Mouse (Mus musculus) left cerebral cortex, postnatal 14 days (tissue): ENCODE results near the gene E4f1. TPM values are rescaled to one million over a fixed set of nuclear protein-coding genes. Genes with fewer than 3 reads are reported as not detected.

Experiments
- DNase-seq, 2 experiments: peaks; one replicate each; pipeline ENCODE4 v3.0.0; 2021 to 2022; ENCODE audit warnings: low spot score in 2 of 2, mixed read lengths in 1 of 2
- intact Hi-C: fragments of 180-260 bp; cut with DNase I; formaldehyde crosslinking; loops from one replicate; pipeline ENCODE4 v1.15.1; 2025
- long read RNA-seq, 2 experiments: library from polyadenylated mRNA; stranded (forward); transcript quantifications; one replicate each; pipeline ENCODE4 v2.0.0; 2021
- total RNA-seq, 2 experiments: library from RNA; stranded (reverse); gene quantifications; 2 replicates each; pipeline ENCODE4 v1.2.3; 2021

E4f1 gene
- total RNA-seq, result 10 to 100 TPM; 31.2 to 33.1 TPM
- long read RNA-seq, experiment 1, partial matches to known transcripts, result 5 of 24 reads
- long read RNA-seq, experiment 1, other reads (novel, unspliced or antisense), result 17 of 24 reads
- long read RNA-seq, experiment 2, partial matches to known transcripts, result 3 of 30 reads
- long read RNA-seq, experiment 2, other reads (novel, unspliced or antisense), result 18 of 30 reads

DNA sequence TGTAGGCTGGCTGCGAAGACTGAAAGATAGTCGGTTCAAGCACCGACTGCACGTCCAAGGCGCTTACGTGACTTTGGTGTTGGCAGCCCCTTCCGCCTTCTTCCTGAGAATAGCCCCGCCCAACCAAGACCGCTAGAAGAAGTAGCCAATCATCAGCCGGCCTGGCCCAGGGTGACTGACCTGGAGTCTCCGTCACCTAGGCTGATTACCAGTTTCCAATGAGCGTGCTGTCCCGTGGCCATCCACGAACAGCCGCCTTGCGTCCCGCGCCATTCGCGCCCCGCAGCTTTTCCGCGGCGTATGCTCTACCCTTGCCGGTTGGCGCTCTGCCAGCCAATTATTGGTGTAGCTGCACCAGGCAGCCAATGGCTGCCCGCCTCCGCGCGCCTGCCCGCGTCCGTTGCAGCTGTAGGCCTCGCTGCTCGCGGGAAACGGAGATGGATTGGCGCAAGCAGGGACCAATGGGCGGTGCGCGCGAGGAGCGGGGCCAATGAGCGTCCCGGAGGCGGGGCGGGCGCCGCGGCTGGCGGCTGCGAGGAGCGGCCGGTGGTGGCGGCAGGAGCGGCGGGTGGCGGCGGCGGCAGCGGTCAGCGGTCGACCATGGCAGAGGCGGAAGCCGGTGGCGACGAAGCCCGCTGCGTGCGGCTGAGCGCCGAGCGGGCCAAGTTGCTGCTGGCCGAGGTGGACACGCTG, at the start of gene E4f1, which contains the start of gene Pgp:
Gene E4f1 (minus strand): TSS at position 404 of the 693 bp plus-strand sequence.
Gene Pgp (plus strand): TSS at position 483 of the 693 bp plus-strand sequence.
- intact Hi-C loops, result no loop called here

DNA sequence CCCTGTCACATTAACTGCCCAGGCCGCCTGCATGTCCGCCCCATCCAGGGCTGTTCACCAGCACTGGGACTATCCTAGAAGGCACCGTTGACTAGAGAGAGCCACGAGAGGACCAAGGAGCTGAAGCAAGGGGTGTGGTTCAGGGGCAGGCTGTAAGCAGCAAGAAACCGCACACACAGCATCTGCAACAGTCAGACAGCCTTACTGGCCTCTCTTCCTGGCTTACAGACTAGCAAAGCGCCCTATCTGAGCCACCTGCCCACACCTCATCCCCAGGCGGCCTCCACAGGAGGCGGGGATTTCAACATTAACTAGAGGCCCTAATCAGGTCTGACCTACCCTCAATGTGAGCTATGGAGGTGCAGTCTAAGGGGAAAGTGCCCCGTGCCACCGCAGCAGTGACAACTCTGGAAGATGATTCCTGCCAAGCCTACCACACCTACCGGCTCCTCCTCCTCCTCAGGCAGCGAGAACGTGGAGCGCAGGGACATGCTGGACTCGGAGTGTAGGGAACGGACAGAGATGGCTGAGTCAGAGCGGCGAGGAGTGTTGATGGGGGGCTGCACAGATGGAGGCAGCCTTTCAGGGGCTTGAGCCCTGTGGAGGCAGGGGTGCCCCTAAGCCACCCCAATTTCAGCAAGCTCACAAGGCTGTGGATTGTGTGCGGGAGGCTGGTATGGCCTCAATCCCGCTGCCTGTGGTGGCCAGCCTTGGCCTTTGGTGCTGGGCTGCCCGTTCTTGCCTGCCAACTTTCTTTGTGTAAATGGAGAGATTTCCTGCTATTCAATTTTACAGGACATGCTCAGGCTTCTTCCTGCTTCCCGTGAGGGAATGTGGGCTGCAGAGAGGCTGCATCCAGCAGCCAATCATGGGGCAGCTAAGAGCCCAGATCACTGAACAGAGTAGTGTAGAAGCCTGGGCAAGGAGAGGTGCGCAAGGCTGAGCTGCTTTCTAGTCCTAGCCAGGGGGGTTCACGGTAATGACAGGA, 44.5 kb upstream of the E4f1 start:
- DNase-seq, result no peak
- intact Hi-C loops, result loop anchor here (5.0 kb wide), 1 partner anchor 37 kb away; the partner anchor contains the start of gene Mlst8

More for the DNA sequence above, at the start of gene E4f1, which contains the start of gene Pgp:
- peak; percentile 99 to 100 for DNase-seq

DNA sequence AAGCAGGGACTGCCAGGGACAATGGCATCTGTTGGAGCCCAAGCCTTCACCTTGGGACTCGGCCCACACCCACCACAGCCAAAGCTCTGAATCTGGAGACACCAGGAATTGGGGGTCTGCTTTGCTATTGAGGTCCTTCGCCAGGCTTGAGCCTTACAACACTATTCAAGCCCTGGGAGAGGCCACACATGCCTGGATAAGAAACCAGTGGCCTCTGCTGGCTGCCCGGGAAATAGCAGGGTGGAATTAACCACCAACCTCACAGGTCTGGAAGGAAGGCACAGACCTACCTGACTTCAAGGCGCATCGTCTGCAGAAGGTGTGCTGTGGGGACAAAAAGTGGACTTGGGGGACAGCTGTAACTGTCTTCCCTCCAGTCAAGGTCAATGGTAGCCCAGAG, 43.5 kb upstream of the E4f1 start:
- intact Hi-C loops, result loop anchor here (5.0 kb wide), 1 partner anchor 36 kb away; the partner anchor contains the start of gene Mlst8
- peak; percentile 73 to 78 for DNase-seq

DNA sequence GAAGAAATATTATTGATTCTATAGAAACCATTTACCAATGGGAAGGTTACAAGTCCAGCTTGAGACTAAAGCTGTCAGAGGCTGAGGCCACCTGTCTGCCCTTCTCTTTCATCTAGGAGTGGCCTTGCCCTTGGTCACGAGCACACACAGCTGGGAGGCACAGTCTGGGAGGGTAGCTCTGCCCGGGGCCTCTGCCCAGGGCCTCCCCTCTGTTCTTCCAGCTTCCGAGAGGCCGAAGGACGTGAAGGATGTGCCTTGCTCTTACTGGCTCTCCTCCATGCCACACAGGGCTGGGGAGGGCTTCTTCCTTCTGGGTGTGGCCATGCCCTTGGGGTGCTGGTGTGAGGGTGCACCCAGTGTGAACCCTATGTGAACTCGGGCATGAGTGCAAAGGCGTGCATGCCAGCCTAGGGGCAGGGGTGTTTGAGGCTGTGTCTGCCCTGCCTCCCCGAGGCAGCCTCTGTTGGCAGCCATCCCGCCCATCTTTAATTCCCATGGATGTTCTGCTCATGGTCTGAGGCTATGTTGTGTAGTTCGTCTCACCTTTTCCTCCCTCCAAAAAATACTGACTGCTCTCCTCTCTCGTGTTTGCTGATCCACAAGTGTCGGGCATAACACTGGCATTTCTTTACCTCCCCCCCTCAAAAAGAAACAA, 37.8 kb upstream of the E4f1 start:
- DNase-seq, result no peak
- intact Hi-C loops, result no loop called here

DNA sequence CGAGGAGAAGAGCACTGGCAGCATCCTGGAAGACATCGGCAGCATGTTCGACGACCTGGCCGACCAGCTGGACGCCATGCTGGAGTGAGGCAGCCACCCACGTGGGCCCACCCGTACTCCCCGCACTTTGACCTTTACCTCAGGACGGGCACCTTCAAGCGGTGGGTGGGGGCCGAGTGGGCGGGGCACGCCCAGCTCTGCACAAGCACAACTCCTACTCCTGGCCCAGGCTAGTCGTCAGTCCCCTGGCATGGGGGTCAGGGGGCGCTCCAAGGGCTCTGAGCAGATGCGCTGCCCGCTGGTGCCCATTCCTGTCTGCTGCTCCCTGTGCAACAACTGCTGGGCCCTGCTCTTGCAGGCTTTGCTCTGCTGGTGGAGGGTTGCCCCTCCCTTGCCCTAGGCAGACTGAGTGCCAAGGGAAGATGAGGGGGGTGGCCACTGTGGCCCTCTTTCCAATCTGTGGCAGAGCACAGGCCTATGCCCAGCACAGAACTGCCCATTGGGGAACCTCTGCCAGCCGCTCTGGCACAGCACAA, 37.1 kb upstream of the E4f1 start:
- intact Hi-C loops, result no loop called here
- no peak for DNase-seq

DNA sequence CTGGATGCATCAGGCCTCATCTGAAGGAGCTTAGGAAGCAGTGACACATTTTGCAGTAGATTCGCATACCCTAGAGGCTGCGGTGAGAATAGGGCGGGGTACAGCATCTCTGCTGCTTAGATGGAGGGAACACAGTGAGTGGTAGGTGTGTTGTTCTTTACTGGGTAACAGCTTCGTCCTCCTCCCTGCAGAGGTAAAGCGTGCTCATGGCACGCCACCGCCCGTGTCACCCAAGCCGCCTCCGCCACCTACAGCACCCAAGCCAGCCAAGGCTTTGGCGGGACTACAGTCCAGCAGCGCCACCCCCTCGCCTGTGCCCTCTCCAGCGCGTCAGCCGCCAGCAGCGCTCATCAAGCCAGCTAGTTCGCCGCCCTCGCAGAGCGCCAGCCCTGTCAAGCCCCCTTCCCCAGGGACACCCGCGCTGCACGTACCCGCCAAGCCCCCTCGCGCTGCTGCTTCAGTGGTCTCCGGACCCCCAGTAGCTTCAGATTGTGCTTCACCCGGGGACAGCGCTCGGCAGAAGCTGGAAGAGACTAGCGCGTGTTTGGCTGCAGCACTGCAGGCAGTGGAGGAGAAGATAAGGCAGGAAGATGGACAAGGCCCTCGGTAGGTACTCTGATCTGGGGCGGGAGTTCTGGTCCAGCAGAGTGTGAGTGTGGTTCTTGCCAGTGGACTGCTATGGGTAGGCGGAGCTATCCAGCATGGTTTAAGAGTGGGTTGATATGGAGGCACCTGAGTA, 36.4 kb upstream of the E4f1 start:
- intact Hi-C loops, result no loop called here
- peak; percentile 57 to 75 for DNase-seq

DNA sequence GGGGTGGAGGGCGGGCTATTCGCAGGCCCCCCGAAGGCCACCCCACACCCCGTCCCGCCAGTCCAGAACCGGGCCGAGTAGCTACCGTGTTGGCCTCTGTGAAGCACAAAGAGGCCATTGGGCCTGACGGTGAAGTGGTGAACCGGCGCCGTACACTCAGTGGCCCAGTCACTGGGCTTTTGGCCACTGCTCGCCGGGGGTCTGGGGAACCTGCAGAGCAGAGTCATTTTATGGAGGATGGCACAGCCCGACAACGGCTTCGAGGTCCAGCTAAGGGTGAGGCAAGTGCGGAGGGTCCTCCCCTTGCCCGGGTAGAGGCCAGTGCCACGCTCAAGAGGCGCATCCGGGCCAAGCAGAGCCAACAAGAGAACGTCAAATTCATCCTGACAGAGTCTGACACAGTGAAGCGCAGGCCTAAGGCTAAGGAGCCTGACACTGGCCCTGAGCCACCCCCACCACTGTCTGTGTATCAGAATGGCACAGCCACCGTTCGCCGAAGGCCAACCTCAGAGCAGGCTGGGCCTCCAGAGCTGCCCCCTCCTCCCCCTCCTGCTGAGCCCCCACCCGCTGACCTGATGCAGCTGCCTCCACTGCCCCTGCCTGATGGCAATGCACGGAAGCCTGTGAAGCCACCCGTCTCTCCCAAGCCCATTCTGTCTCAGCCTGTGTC, 35.3 kb upstream of the E4f1 start:
- intact Hi-C loops, result no loop called here
- DNase-seq, result no peak

DNA sequence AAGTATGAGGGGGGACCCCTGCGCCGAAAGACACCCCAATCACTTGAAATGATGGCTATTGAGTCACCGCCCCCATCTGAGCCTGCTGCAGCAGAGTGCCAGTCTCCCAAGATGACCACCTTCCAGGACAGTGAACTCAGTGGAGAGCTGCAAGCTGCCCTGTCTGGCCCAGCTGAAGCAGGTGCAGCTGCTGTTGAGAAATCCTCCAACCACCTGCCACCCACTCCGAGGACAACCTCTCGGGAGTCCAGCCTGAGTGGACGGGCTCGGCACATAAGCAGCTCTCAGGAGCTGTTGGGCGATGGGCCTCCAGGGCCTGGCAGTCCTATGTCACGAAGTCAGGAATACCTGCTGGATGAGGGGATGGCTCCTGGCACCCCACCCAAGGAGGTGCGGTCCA, 34.0 kb upstream of the E4f1 start:
- intact Hi-C loops, result no loop called here
- no peak for DNase-seq

DNA sequence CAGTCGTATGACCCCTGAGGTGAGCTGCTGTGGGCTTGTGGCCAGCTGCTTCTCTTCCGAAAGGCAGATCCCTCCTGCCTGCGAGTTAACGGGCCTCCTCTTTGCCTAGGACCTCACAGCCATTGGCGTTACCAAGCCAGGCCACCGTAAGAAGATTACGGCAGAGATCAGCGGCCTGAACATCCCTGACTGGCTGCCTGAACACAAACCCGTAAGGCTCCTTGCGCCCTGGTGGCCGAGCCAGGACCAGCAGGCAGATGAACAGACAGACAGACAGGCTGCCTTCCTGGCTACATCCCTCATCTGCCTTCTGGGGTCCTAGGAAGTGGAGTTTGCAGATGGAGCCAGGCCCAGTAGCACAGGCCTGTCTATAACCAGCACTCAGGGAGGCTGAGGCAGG, 32.1 kb upstream of the E4f1 start:
- DNase-seq, result no peak
- intact Hi-C loops, result no loop called here

DNA sequence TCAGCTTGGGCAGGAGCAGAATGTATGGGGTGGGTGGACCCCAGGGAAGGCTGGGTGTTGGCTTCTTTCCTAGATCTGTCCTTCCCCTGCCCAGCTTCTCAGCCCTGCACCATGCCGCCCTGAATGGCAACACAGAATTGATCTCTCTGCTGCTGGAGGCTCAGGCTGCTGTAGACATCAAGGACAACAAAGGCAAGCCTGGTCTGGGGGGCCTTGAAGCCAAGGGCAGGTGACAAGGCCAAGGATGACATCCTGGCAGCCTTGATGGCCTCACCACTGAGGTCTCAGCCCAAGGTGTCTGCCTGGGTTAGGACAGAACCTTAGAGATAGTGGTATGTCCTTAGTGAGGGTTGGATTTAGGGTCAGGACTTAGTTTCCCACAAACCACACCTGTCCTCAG, 25.9 kb upstream of the E4f1 start:
- intact Hi-C loops, result no loop called here
- no peak for DNase-seq

DNA sequence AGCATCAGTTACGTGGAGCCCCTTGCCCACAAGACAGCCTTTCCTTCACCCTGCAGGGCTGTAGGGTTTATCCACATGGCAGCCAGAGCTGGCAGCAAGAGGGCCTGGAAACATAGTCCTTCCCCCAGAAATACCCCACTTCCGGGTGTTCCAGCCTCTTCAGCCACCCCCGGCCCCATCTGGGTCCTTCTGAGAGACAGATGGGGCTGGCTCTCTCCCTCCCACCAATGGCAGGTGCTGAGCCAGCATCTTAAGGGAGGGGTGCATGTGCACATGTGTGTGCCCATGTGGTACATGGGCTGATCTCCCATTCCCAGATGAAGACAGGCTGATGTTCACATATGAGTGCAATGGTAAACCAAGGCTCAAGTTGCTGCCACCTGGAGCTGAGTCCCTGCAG, 25.3 kb upstream of the E4f1 start:
- intact Hi-C loops, result no loop called here
- DNase-seq, result peak; percentile 64 to 68

DNA sequence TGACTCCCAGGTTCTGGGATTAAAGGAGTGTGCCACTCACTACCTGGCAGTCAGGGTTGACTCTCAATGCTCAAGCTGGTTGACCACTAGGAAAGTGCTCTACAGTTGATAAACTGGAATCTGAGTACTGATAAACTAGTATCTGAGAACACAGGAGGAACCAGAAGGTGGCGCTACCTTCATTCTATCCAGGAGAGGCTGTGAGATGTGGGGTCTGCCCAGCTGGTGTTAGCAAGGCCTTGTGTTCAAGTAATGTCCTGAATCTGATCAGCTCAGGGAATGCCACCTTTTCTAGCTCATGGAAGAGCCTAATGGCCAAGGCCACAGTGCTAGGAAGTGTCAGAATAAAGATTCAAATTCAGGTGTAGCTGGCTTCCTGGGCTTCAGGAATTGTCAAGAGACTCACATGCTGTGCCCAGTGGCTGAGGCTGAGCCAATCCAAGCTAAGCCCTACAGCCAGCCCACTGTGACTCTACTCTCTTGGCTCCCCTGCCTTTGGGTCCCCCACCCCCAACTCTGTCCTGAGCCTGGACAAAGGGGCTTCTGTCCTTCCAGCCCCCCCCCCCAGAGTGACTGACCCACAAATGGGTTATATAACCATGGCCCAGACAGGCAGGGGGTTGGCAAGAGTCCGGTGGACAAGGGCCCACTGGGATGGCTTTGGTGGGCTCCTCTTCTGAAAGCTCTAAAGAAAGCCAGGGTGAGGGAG, 24.7 kb upstream of the E4f1 start:
- intact Hi-C loops, result no loop called here
- DNase-seq, result peak; percentile 68 to 71

DNA sequence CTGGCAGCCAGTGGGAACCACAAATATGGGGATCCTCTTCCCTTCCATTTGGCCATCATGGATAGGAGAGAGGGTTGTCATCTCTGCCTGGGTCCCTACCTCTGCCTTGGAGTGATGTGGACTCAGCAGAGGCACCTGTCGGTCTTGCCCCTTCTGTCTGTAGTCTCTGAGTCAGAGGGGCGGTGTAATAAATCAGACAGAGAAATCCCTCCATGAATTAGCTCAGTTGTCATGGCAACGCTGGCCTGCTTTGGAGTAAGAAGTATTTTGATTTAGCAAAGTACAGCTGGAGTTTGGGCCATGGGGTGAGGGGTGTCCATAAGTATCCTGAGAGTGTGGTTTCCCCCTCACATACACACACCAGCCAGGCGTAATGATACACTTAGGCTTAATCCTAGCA, 20.3 kb upstream of the E4f1 start:
- intact Hi-C loops, result no loop called here
- DNase-seq, result peak; percentile 52 to 68

DNA sequence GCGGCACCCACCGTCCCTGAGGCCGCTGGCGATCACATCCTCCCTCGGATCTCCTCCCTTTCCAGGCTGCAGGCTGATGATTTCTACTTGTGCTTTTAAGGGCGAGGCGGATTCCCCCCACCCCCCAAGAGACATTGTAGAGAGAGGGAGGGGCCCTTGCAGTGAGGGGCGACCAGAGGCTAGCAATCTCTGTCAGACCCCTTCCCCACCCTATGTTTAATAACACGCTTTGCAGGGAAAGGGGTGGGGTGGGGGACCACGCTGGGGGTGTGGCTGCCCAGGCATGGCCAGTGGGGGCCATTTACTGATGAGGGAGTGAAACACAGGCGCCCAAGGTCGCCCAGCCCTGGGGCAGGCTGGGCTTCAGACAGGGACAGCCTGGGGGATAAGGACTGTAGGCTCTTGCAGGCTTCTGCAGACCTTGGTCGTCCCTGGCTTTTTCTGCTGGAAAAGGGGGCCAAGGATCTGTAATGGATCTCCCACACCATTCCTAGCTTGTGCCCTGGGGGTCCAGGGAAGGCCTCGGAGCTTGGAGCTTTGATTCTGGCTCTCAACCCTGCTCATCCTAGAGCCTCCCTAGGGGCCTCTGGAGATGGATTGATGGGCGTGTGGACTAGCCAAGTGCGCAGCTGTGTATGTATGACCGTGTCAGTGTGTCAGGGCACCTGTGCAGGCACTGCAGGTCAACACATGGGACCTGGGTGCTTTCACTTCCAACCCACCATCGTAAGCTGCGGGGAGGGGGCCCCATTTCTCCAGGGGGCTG, 19.3 kb upstream of the E4f1 start:
- DNase-seq, result no peak
- intact Hi-C loops, result no loop called here

DNA sequence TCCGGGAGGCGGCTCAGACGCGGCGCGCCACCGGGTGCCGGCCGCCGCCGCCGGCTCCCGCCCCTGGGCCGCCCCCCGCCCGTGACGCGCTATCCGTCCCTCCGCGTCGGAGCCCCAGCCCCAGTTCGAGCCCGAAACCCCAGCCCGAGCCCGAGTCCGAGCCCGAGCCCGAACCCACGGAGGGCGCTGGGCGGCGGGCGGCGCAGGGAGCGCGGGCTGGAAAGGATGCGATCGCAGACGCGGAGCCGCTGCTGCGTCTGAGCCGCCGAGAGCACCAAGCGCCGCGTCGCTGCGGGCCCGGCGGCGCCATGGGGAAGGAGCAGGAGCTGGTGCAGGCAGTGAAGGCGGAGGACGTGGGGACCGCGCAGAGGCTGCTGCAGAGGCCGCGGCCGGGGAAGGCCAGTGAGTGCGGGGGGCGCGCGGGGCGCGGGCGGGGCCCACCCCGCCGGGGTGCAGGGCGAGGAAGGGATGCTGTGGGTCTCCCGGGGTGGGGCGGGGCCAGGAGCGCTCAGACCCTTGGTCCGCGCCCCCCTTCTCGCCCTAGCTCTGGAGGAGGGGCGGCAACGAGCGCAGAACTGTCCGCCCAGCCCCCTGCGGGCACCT, 18.6 kb upstream of the E4f1 start:
- intact Hi-C loops, result no loop called here
- peak in 1 of 2 experiments; percentile 50 for DNase-seq

DNA sequence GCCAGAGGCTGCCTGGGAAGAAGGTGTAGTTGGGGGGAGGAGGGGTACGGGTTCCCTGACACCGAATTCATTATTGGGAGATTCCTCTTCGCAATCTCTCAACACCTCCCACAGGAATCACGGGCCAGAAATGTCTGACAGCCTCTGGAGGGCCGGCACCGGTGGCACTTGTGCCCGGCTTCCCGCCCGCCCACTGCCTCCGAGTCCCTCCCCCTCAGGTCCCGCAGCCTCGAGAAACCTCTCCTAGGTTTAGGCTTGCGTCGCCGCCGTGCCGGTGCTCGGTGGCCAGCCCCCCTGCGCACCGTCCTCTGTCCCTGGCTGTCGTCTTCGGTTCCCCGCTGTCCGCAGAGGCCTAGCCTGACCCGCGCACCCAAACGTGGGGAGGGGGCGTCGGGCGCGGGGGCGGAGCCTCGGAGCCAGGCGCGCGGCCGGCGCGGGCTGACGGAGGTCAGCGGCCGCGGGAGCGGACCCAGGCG, 18.1 kb upstream of the E4f1 start, which contains the start of gene Caskin1:
Gene Caskin1 (plus strand): TSS at position 416 of the 476 bp plus-strand sequence.
- DNase-seq, result peak; percentile 62 to 84
- intact Hi-C loops, result no loop called here
